Mouse (Mus musculus) heart, postnatal 25 days (tissue): Measurements from ENCODE around the gene P2ry10. TPM values are rescaled to one million over a fixed set of nuclear protein-coding genes. Genes with fewer than 3 reads are reported as not detected.
"Not testable (repeated sequence)": the region's sequence is repeated elsewhere in the genome, so short reads cannot be mapped to it uniquely, and the experiment has no call there.

Experiments used
- DNase-seq: peaks from one replicate; pipeline ENCODE4 v3.0.0; 2022; ENCODE audit warnings: low spot score
- intact Hi-C: fragments of 180-260 bp; cut with DNase I; formaldehyde crosslinking; loops from one replicate; pipeline ENCODE4 v1.15.1; 2025
- total RNA-seq, 2 experiments: library from RNA; stranded (reverse); gene quantifications; 2 replicates each; pipeline ENCODE4 v1.2.3; 2021

The P2ry10 gene
- total RNA-seq, result under 1 TPM; 0.13 to 0.22 TPM

GRCm38 (mm10) chrX:107088177-107088576 is at the start of gene P2ry10:
TSS of gene P2ry10 (plus strand) at chrX:107088492.
- intact Hi-C loops, result no loop called here
- no peak for DNase-seq

DNA sequence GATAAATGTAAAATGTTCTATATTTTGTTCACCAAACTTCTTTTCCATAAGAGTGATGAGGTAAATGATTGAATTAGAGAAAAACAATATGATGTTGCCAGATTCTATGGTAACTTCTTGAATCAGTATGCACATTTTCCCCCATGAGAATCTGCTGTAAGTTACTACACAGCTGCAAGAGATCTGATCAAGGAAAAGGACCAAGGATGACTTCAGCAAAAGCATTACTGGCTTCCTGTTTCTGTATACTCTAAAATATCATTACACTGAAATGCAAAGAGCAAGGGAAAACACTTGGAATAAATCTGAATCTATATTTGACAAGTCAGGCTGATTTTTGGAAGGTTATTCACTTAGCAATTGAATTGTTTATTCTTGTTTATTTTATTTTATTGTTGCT is 49.1 kb upstream of the P2ry10 start:
- DNase-seq, result no peak

DNA sequence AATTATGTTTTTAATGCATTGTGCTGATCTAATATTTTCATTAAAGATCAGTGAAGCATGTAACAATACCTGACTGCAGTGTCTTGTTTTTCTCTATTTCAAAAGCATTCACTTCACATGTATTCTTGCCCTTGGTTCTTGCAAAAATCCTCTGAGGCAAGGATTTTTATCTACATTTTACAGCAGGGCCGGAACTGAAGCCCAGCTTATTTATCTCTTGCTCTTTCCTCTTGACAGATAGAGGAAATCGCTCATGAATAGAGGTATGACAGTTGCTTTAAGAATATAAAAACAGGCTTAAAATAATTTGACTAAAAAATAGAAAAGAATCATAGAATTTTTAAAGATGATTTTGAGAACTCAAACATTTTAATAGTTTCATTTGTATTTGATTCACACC is 48.7 kb upstream of the P2ry10 start:
- intact Hi-C loops, result no loop called here
- no peak for DNase-seq

More for the DNA sequence above, 49.1 kb upstream of the P2ry10 start:
- intact Hi-C loops, result no loop called here

DNA sequence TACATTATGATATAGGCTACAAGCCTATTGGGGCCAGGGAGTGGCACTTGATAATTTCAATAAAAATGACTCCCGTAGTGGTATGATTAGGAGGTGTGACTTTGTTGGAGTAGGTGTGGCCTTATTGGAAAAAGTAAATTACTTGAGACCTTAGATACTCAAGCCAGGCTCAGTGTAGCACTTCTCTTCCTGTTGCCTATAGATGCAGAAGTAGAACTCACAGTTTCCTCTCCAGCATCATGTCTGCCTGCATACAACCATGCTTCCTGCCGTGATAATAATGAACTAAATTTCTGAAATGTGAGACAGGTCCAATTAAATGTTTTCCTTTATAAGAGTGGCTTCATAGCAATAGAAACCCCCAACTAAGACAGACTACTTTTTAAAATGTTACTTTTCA is 45.9 kb upstream of the P2ry10 start:
- no peak for DNase-seq

DNA sequence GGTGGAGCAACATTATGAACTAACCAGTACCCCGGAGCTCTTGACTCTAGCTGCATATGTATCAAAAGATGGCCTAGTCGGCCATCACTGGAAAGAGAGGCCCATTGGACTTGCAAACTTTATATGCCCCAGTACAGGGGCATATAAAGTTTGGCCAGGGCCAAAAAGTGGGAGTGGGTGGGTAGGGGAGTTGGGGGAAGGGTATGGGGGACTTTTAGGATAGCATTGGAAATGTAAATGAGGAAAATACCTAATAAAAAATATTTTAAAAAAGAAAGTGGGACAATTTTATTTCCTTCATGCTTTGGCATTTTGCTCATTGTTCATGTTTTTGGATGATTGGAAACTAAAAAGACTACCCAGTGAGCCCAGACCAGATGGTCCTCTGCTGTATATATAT is 4.9 kb upstream of the P2ry10 start:
- DNase-seq, intact Hi-C loops: not testable (repeated sequence)

More for the DNA sequence above, 45.9 kb upstream of the P2ry10 start:
- intact Hi-C loops, result no loop called here

- intact Hi-C loops, result no loop called here
- DNase-seq, result no peak
These were observed 4.0 kb upstream of the P2ry10 start for GRCm38 (mm10) chrX:107084320-107084719.

GRCm38 (mm10) chrX:107089131-107089530 is 839 bp downstream of the P2ry10 start:
- DNase-seq, result no peak
- intact Hi-C loops, result no loop called here

DNA sequence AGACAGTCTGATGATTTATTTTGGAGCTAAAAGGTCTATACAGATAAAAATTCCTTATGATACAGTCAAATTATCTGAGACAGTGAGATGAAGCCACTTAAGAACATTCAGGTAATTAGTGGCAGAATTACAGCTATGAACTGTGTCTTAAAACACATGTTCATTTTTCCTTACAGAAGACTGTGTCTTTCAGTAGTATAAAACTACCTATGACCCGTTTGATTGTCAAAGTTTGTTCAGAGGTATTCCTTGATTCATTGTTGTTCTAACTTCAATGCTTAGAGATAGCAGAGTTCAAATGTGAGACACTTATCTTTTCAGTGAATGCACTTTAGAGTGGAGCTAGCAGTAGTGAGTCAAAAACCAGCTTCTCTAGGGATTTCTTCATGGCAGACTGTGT is 1.6 kb downstream of the P2ry10 start:
- DNase-seq, result no peak
- intact Hi-C loops, result no loop called here

DNA sequence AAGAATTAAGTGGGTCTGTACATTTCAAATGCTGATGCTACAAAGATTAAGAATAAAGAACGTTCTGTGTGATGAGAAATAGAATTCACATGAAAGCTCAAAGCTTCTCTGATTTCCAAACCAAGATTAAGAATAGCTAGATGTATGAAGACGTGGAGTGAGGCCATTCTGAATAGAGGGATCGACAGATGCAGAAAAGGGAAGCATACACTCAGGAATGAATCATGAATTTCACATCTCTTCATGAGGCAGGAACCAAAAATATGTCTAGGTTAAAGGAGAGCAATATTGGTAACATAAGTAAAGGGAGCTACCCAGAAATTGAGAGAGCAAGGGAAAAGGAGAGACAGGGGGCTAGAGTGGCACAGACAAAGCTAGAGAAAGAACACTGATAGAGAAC is 7.3 kb downstream of the P2ry10 start:
- intact Hi-C loops, result no loop called here
- DNase-seq, result no peak

DNA sequence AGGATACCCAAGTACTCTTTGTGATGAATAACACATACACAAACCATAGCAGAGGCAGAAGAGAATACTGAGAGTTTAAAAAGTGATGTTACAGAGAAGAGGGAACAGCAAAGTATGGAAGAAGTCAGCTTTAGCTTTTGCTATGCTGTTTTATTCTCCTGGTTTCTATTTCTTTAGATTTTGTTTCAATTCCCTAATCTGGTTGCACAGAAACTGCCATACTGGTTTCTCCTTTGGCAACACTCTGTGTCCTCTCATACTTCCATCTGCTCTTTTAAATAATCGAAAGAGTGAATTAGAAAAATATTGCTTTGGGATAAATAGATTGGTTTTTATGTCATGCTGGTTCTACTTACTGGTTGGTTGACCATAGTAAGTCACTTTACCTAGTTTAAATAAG is 28.0 kb downstream of the P2ry10 start:
- intact Hi-C loops, result no loop called here
- DNase-seq, result no peak

GRCm38 (mm10) chrX:107116987-107117386 is 28.7 kb downstream of the P2ry10 start:
- no peak for DNase-seq
- intact Hi-C loops, result no loop called here

GRCm38 (mm10) chrX:107143184-107143583 is 54.9 kb downstream of the P2ry10 start:
- no peak for DNase-seq
- intact Hi-C loops, result loop anchor here (10.0 kb wide), 1 partner anchor 158 kb away; no protein-coding TSS in a partner anchor

DNA sequence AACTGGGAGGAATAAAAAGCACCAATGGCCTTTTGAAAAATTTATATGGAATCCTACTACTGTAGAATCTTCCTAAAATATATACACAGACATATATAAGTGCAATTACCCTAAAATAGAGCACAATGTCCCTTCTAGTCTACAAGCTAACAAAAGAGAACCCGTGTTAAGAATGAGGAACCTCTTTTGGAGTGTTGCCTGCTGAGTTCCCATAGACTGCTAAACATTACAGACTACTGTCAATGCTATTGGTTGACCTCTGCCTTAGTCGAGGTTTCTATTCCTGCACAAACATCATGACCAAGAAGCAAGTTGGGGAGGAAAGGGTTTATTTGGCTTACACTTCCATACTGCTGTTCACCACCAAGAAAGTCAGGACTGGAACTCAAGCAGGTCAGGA is 55.6 kb downstream of the P2ry10 start:
- no peak for DNase-seq
- intact Hi-C loops, result loop anchor here (10.0 kb wide), 1 partner anchor 159 kb away; no protein-coding TSS in a partner anchor

- DNase-seq, result no peak
- intact Hi-C loops, result loop anchor here (10.0 kb wide), 1 partner anchor 164 kb away; no protein-coding TSS in a partner anchor
These were observed 60.4 kb downstream of the P2ry10 start, which contains the start of gene P2ry10b for GRCm38 (mm10) chrX:107148681-107149080. TSS of gene P2ry10b (plus strand) at chrX:107148927.

- intact Hi-C loops, result loop anchor here (10.0 kb wide), 1 partner anchor 165 kb away; no protein-coding TSS in a partner anchor
- no peak for DNase-seq
These were observed 61.2 kb downstream of the P2ry10 start for GRCm38 (mm10) chrX:107149391-107149993.

DNA sequence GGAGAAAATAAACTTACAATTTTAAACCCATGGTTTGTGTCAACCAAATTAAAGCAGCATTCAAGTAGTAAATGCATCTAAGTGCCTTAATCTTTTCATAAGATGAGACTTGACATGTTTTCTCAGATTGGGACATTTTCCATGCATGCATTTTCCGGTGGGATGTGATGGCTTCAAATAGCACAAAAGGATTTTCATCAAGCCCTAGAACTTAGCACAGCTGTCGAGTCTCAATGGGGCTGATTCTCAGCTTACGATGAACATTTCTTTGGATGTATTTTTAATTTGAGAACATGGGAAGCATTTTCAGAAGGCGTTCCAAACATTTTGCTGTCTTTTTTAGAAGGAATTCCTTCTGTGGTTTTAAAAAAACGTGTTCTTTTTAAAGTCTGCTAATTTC is 61.7 kb downstream of the P2ry10 start:
- DNase-seq, result no peak
- intact Hi-C loops, result no loop called here

GRCm38 (mm10) chrX:107150752-107151515 is 62.6 kb downstream of the P2ry10 start:
- intact Hi-C loops, result no loop called here
- no peak for DNase-seq
